Mouse (Mus musculus) liver, embryonic 15.5 days (tissue): ENCODE data around the gene Thsd4. TPM values are rescaled to one million over a fixed set of nuclear protein-coding genes. Genes with fewer than 3 reads are reported as not detected.

Experiments used
- ATAC-seq: fragments of 200-750 bp; cut with Nextera tagmentation; 2 replicates; pipeline ENCODE4 v1.8.0; 2017; ENCODE audit warnings: moderate number of reproducible peaks, mild to moderate bottlenecking, moderate library complexity; ENCODE audit not compliant: insufficient read depth
- H3K27ac ChIP-seq: fragments of 300-500 bp; sonication (generic); replicated peaks from 2 replicates; pipeline ENCODE4 v1.5.1; 2015; ENCODE audit warnings: mild to moderate bottlenecking, inconsistent platforms
- H3K27me3 ChIP-seq: fragments of 300-500 bp; sonication (generic); 2 replicates; pipeline ENCODE4 v1.6.1; 2015; ENCODE audit warnings: mild to moderate bottlenecking, inconsistent platforms
- H3K36me3 ChIP-seq: fragments of 300-500 bp; sonication (generic); replicated peaks from 2 replicates; pipeline ENCODE4 v1.6.1; 2015; ENCODE audit warnings: moderate library complexity, mild to moderate bottlenecking, inconsistent platforms
- H3K4me1 ChIP-seq: fragments of 300-500 bp; sonication (generic); replicated peaks from 2 replicates; pipeline ENCODE4 v1.6.1; 2015; ENCODE audit warnings: inconsistent platforms
- H3K4me2 ChIP-seq: fragments of 300-500 bp; sonication (generic); 2 replicates; pipeline ENCODE4 v1.6.1; 2015; ENCODE audit warnings: moderate library complexity, mild to moderate bottlenecking, inconsistent platforms
- H3K4me3 ChIP-seq: fragments of 300-500 bp; sonication (generic); replicated peaks from 2 replicates; pipeline ENCODE4 v1.5.1; 2015; ENCODE audit warnings: mild to moderate bottlenecking, inconsistent platforms
- H3K9ac ChIP-seq: fragments of 300-500 bp; sonication (generic); 2 replicates; pipeline ENCODE4 v1.6.1; 2015; ENCODE audit warnings: moderate library complexity, mild to moderate bottlenecking, inconsistent platforms
- H3K9me3 ChIP-seq: fragments of 300-500 bp; sonication (generic); replicated peaks from 2 replicates; pipeline ENCODE4 v1.6.1; 2016; ENCODE audit warnings: inconsistent platforms
- WGBS: fragments of 180-500 bp; shearing (Covaris S2); methylation state at CpG from one replicate; pipeline ENCODE4 v1.1.7; 2015; ENCODE audit warnings: mixed read lengths; ENCODE audit not compliant: insufficient replicate concordance; 5-methylcytosine and 5-hydroxymethylcytosine counted together
- polyA plus RNA-seq: library from polyadenylated mRNA; unstranded; fragments of >200 nt; fragmentation: Nextera tagmentation; extraction: Ambion mirVana; gene quantifications from 2 replicates; pipeline ENCODE4 v1.2.1, GENCODE M21; 2015

The Thsd4 gene
- polyA plus RNA-seq, 1 experiment from 2014 or later, result 0.73 TPM

DNA sequence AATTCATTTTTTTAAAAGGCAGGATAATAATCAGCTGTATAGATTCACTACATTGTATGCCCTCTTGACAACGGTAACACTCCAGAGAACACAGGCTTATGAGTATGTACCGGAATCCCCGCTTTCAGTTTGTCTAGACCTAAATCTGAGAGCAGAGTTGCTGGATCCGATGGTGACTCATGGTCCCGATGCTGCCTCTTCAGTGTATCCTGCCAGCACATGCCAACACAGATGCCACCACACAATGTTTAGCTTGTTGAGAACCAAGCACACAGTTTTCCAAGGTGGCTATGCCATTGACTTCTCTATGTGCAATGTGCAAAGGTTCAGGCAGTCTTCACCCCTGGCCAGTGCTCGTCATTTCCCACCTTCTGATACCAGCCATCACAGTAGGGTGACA is 378.0 kb downstream of the Thsd4 start:
- no peak overlapping the region for H3K9ac ChIP-seq
- no peak for ATAC-seq
- no peak overlapping the region for H3K4me3 ChIP-seq
- H3K4me1 ChIP-seq, result no peaks in the 10 kb centered on the region
- no peaks in the 10 kb centered on the region for H3K36me3 ChIP-seq
- H3K4me2 ChIP-seq, result no peak overlapping the region
- 75% methylated on average over 6 of the region's 6 CpGs for WGBS
- no peaks in the 10 kb centered on the region for H3K27me3 ChIP-seq
- H3K9me3 ChIP-seq, result no peaks in the 10 kb centered on the region
- no peak overlapping the region for H3K27ac ChIP-seq

GRCm38 (mm10) chr9:60141081-60141514 is 380.7 kb downstream of the Thsd4 start:
- H3K4me3 ChIP-seq, result no peak overlapping the region
- H3K9ac ChIP-seq, result no peak overlapping the region
- no peaks in the 10 kb centered on the region for H3K36me3 ChIP-seq
- ATAC-seq, result no peak
- no peak overlapping the region for H3K4me2 ChIP-seq
- WGBS, result 64% methylated on average over 7 of the region's 7 CpGs
- no peaks in the 10 kb centered on the region for H3K4me1 ChIP-seq
- H3K27me3 ChIP-seq, result no peaks in the 10 kb centered on the region
- no peaks in the 10 kb centered on the region for H3K9me3 ChIP-seq
- no peak overlapping the region for H3K27ac ChIP-seq

- no peaks in the 10 kb centered on the region for H3K4me1 ChIP-seq
- no peak overlapping the region for H3K27ac ChIP-seq
- 39% methylated on average over 6 of the region's 6 CpGs for WGBS
- no peaks in the 10 kb centered on the region for H3K27me3 ChIP-seq
- no peak overlapping the region for H3K9ac ChIP-seq
- H3K4me2 ChIP-seq, result no peak overlapping the region
- H3K36me3 ChIP-seq, result no peaks in the 10 kb centered on the region
- no peak overlapping the region for H3K4me3 ChIP-seq
- H3K9me3 ChIP-seq, result no peaks in the 10 kb centered on the region
- no peak for ATAC-seq
These were observed 381.4 kb downstream of the Thsd4 start for GRCm38 (mm10) chr9:60140411-60140810.

- Histone ChIP-seq H3K9me3 (no peaks in the 10 kb centered on the region), H3K4me2 (no peak overlapping the region), H3K27ac (no peak overlapping the region), H3K36me3 (no peaks in the 10 kb centered on the region), H3K4me1 (no peaks in the 10 kb centered on the region), H3K9ac (no peak overlapping the region), H3K4me3 (no peak overlapping the region), H3K27me3 (no peaks in the 10 kb centered on the region)
- no peak for ATAC-seq
- 67% methylated on average over 10 of the region's 10 CpGs for WGBS
These were observed 382.4 kb downstream of the Thsd4 start for GRCm38 (mm10) chr9:60139446-60139845.

DNA sequence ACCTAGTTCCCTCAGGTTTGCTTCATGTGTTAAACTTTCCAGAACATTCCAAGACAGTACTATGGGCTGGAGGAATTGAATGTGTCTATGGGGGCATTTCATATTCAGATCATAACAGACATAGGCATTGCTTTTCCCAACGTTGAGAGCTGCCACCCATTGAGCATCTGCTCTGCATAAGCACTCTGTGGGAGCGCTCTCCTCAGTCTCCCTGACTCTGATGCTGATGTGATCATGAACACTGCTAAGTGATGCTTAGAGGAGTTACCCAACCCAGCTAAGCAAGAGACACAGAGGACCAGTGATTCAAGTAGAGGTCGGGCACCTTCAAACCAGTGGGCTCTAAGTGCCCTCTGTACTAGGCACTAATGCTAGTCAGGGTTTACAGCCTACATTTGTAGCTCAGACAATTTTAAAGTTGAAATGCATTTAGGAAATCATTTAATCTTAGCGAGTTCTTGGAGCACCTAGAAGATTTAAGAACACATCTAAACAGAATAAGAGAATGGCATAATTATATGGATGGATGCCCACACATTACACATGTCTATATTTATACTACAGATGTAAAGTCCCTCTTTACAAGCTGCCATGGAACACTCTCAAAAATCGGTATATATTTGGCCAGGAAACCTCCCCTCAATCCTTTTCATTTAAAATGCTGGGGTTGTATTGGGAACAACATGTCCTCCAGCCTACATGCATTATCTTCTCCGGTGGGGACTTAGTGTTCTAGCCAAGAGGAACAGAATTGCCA is 392.4 kb downstream of the Thsd4 start:
- Histone ChIP-seq H3K4me3 (no peak overlapping the region), H3K36me3 (no peaks in the 10 kb centered on the region), H3K27me3 (no peaks in the 10 kb centered on the region), H3K9ac (no peak overlapping the region), H3K9me3 (no peaks in the 10 kb centered on the region), H3K4me2 (no peak overlapping the region), H3K4me1 (no peaks in the 10 kb centered on the region), H3K27ac (no peak overlapping the region)
- no peak for ATAC-seq
- 55% methylated on average over 6 of the region's 6 CpGs for WGBS

GRCm38 (mm10) chr9:60126961-60127360 is 394.9 kb downstream of the Thsd4 start:
- ATAC-seq, result no peak
- Histone ChIP-seq H3K27me3 (no peaks in the 10 kb centered on the region), H3K9ac (no peak overlapping the region), H3K9me3 (no peaks in the 10 kb centered on the region), H3K4me3 (no peak overlapping the region), H3K36me3 (no peaks in the 10 kb centered on the region), H3K4me2 (no peak overlapping the region), H3K27ac (no peak overlapping the region), H3K4me1 (no peaks in the 10 kb centered on the region)
- 51% methylated on average over 5 of the region's 5 CpGs for WGBS

DNA sequence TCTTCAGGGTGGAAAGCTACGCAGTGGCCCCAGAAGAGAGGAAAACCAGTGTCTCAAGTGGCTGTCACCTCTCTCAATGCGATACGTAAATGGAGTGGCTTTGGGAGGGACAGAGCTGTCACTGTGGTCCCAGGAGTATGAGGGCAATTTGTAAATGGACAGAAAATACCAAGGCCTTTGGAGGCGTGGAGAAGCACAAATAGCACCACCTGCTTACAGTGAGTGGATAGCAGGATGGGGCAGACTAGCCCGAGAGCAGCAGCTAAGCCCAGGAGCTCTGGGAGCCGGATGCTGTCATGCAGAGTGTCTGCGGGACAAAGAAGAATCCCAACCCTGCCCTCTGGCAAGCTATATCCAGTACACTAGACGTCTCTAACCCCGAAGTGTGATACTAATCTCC is 397.7 kb downstream of the Thsd4 start:
- no peak overlapping the region for H3K27ac ChIP-seq
- H3K9ac ChIP-seq, result no peak overlapping the region
- no peak overlapping the region for H3K4me2 ChIP-seq
- 68% methylated on average over 9 of the region's 9 CpGs for WGBS
- H3K9me3 ChIP-seq, result no peaks in the 10 kb centered on the region
- H3K4me3 ChIP-seq, result no peak overlapping the region
- no peak for ATAC-seq
- H3K36me3 ChIP-seq, result no peaks in the 10 kb centered on the region
- no peaks in the 10 kb centered on the region for H3K4me1 ChIP-seq
- H3K27me3 ChIP-seq, result no peaks in the 10 kb centered on the region

DNA sequence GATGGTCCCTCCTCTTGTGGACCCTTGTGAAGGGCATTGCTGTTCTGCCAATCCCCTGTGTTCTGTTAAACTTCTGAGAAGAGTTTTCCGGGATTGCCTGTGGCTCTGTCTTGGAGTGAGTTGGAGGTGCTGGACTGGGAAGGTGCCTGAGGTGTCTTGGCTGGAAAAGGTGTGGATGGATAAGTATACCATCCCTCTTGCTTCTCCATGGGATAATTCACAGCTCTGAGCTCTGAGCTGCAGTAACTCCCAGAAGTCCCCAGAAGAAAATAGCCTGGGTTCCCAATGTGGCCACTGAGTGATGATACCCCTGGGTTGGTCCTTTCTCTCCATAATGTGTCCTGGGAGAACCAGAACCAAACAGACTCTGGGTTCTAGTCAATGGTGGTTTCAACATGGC is 398.8 kb downstream of the Thsd4 start:
- no peak overlapping the region for H3K4me2 ChIP-seq
- no peak for ATAC-seq
- no peaks in the 10 kb centered on the region for H3K9me3 ChIP-seq
- no peaks in the 10 kb centered on the region for H3K36me3 ChIP-seq
- H3K4me1 ChIP-seq, result no peaks in the 10 kb centered on the region
- H3K27ac ChIP-seq, result no peak overlapping the region
- H3K9ac ChIP-seq, result no peak overlapping the region
- 56% methylated on average over 1 of the region's 1 CpGs for WGBS
- H3K4me3 ChIP-seq, result no peak overlapping the region
- H3K27me3 ChIP-seq, result no peaks in the 10 kb centered on the region

- ATAC-seq, result no peak
These were observed 402.0 kb downstream of the Thsd4 start for GRCm38 (mm10) chr9:60119846-60120245.

DNA sequence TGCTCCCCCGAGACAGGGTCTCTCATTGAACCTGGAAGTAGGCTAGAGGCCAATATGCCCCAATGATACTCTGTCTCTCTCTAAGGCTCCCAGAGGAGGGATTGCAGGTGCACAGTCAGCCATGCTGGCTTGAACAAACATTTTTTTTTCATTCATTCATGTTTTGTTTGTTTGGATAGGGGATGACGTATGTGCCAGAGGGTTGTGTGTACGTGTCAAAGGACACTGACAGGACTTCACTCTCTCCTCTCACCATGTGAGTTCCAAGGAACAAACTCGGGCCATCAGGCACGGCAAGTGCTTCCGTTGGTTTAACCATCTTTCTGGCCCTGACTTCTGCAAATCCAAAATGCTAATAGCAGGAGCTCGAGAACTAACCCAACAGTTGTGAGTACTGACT is 404.0 kb downstream of the Thsd4 start:
- ATAC-seq, result no peak
- Histone ChIP-seq H3K9me3 (no peaks in the 10 kb centered on the region), H3K4me2 (no peak overlapping the region), H3K27me3 (no peaks in the 10 kb centered on the region), H3K36me3 (no peaks in the 10 kb centered on the region), H3K4me1 (no peaks in the 10 kb centered on the region), H3K9ac (no peak overlapping the region), H3K4me3 (no peak overlapping the region), H3K27ac (no peak overlapping the region)
- 52% methylated on average over 7 of the region's 7 CpGs for WGBS

More at GRCm38 (mm10) chr9:60119846-60120245, 402.0 kb downstream of the Thsd4 start:
- H3K9ac ChIP-seq, result no peak overlapping the region
- no peak overlapping the region for H3K27ac ChIP-seq
- no peaks in the 10 kb centered on the region for H3K9me3 ChIP-seq
- no peaks in the 10 kb centered on the region for H3K4me1 ChIP-seq
- no peak overlapping the region for H3K4me3 ChIP-seq
- WGBS, result 60% methylated on average over 7 of the region's 7 CpGs
- H3K4me2 ChIP-seq, result no peak overlapping the region
- no peaks in the 10 kb centered on the region for H3K36me3 ChIP-seq
- no peaks in the 10 kb centered on the region for H3K27me3 ChIP-seq

DNA sequence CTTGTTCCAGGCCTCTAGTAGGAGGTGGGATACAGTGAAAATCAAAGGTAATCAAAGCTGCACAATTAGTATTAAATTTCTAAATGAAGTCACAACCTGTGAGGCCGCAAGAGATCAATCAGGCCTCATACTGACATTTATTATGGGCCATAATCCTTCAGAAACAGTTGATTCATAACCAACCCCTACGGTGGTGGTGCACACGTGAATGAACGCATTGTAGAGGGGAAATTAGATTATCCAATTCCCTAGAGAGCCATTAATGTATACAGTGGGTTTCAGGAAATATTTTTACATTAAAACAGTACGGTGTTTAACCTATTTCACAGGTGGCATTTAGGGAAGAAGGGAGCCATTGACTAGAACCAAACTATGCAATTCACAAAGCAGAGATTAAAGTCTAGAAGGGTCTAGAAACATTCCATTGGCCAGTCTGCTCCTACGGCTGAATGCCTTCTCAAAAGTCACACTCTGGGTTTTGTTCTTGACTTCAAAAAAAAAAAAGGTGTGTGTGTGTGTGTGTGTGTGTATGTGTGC is 406.1 kb downstream of the Thsd4 start:
- no peaks in the 10 kb centered on the region for H3K4me1 ChIP-seq
- H3K36me3 ChIP-seq, result no peaks in the 10 kb centered on the region
- H3K9ac ChIP-seq, result no peak overlapping the region
- H3K4me3 ChIP-seq, result no peak overlapping the region
- no peak for ATAC-seq
- WGBS, result 52% methylated on average over 6 of the region's 6 CpGs
- H3K9me3 ChIP-seq, result no peaks in the 10 kb centered on the region
- no peak overlapping the region for H3K27ac ChIP-seq
- no peaks in the 10 kb centered on the region for H3K27me3 ChIP-seq
- H3K4me2 ChIP-seq, result no peak overlapping the region

DNA sequence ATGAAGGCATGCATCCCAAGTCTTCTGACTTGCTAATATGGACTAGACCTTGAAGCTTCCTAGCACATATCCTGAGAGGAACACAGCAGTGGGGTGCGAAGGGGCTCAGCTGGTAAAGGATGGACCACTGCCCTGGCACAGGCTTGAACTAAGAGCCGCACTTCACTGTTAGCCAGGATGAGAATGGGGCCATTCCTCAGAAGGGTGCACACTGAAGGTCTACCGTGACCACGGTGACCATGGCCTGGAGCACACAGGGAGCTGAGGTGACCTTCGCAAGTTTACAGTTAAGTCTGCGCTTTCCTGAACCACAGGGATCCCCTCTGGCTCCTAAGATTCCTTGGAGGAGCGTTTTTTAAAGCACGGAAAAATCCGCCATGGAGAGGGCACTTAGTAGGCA is 406.5 kb downstream of the Thsd4 start:
- Histone ChIP-seq H3K36me3 (no peaks in the 10 kb centered on the region), H3K4me2 (no peak overlapping the region), H3K27ac (no peak overlapping the region), H3K27me3 (no peaks in the 10 kb centered on the region), H3K4me3 (no peak overlapping the region), H3K9me3 (no peaks in the 10 kb centered on the region), H3K9ac (no peak overlapping the region), H3K4me1 (no peaks in the 10 kb centered on the region)
- WGBS, result 70% methylated on average over 9 of the region's 9 CpGs
- no peak for ATAC-seq
